Mouse (Mus musculus) forebrain, embryonic 16.5 days (tissue): Measurements from ENCODE around the gene Zc3h10. TPM values are rescaled to one million over a fixed set of nuclear protein-coding genes. Genes with fewer than 3 reads are reported as not detected.
"Not testable (repeated sequence)": the region's sequence is repeated elsewhere in the genome, so short reads cannot be mapped to it uniquely, and the experiment has no call there.

Experiments used
- ATAC-seq: fragments of 200-750 bp; cut with Nextera tagmentation; 2 replicates; pipeline ENCODE4 v1.8.0; 2017; ENCODE audit warnings: mild to moderate bottlenecking, moderate library complexity
- H3K27ac ChIP-seq: fragments of 300-500 bp; sonication (generic); 2 replicates; pipeline ENCODE4 v1.5.1; 2014; ENCODE audit warnings: low read length, control low read depth
- H3K27me3 ChIP-seq: fragments of 300-500 bp; sonication (generic); replicated peaks from 2 replicates; pipeline ENCODE4 v1.6.1; 2014; ENCODE audit warnings: low read length; ENCODE audit not compliant: control insufficient read depth, insufficient read depth
- H3K36me3 ChIP-seq: fragments of 300-500 bp; sonication (generic); 2 replicates; pipeline ENCODE4 v1.6.1; 2014; ENCODE audit not compliant: control insufficient read depth, insufficient read depth
- H3K4me1 ChIP-seq: fragments of 300-500 bp; sonication (generic); replicated peaks from 2 replicates; pipeline ENCODE4 v1.6.1; 2014; ENCODE audit warnings: low read length; ENCODE audit not compliant: control insufficient read depth, insufficient read depth
- H3K4me2 ChIP-seq: fragments of 300-500 bp; sonication (generic); 2 replicates; pipeline ENCODE4 v1.6.1; 2014; ENCODE audit warnings: mild to moderate bottlenecking, low read length, control low read depth
- H3K4me3 ChIP-seq: fragments of 300-500 bp; sonication (generic); replicated peaks from 2 replicates; pipeline ENCODE4 v1.5.1; 2014; ENCODE audit warnings: mild to moderate bottlenecking, low read length, control low read depth
- H3K9ac ChIP-seq: fragments of 300-500 bp; sonication (generic); replicated peaks from 2 replicates; pipeline ENCODE4 v1.6.1; 2014; ENCODE audit warnings: low read depth, low read length, control low read depth
- H3K9me3 ChIP-seq: fragments of 300-500 bp; sonication (generic); 2 replicates; pipeline ENCODE4 v1.6.1; 2016; ENCODE audit warnings: low read length; ENCODE audit not compliant: control insufficient read depth
- WGBS: fragments of 180-500 bp; shearing (Covaris S2); extraction: QIAGEN DNeasy Blood & Tissue Kit; methylation state at CpG from one replicate; pipeline ENCODE4 v1.1.7; 2014; 5-methylcytosine and 5-hydroxymethylcytosine counted together
- polyA plus RNA-seq: library from polyadenylated mRNA; unstranded; fragments of >200 nt; fragmentation: Nextera tagmentation; extraction: Ambion mirVana; gene quantifications from 2 replicates; pipeline ENCODE4 v1.2.1, GENCODE M21; 2015

Gene Zc3h10
- polyA plus RNA-seq, 1 experiment from 2014 or later = 20.9 TPM

GRCm38 (mm10) chr10:128495903-128496302 lies 51.7 kb downstream of the Zc3h10 start:
- H3K27ac ChIP-seq = no peak overlapping the region
- 76% methylated on average over 4 of the region's 4 CpGs for WGBS

GRCm38 (mm10) chr10:128495270-128495669 lies 52.3 kb downstream of the Zc3h10 start:
- ATAC-seq = no peak
- Histone ChIP-seq H3K4me2 (no peak overlapping the region; the same call in 1 of the 2 replicates), H3K4me3 (no peak overlapping the region)

More at GRCm38 (mm10) chr10:128495903-128496302, 51.7 kb downstream of the Zc3h10 start:
- Histone ChIP-seq H3K4me3 (no peak overlapping the region), H3K36me3 (no peaks in the 10 kb centered on the region), H3K9me3 (no peaks in the 10 kb centered on the region), H3K9ac (no peak overlapping the region), H3K4me2 (no peak overlapping the region), H3K27me3 (no peaks in the 10 kb centered on the region), H3K4me1 (peaks cover 45% of the 10 kb centered on the region)
- ATAC-seq = no peak

GRCm38 (mm10) chr10:128494667-128495245 lies 52.8 kb downstream of the Zc3h10 start:
- peaks cover 45% of the 10 kb centered on the region for H3K4me1 ChIP-seq

More at GRCm38 (mm10) chr10:128495270-128495669, 52.3 kb downstream of the Zc3h10 start:
- Histone ChIP-seq H3K27ac (no peak overlapping the region), H3K9ac (no peak overlapping the region), H3K4me1 (peaks cover 45% of the 10 kb centered on the region), H3K36me3 (peaks cover 1% of the 10 kb centered on the region), H3K27me3 (no peaks in the 10 kb centered on the region), H3K9me3 (no peaks in the 10 kb centered on the region)
- WGBS = 81% methylated on average over 2 of the region's 2 CpGs

GRCm38 (mm10) chr10:128493695-128494666 lies 53.6 kb downstream of the Zc3h10 start, which contains the start of gene Myl6:
Gene Myl6, minus strand, starts transcription at chr10:128494145.
- peaks cover 40% of the 10 kb centered on the region for H3K4me1 ChIP-seq
- no peaks in the 10 kb centered on the region for H3K9me3 ChIP-seq
- peaks cover 11% of the 10 kb centered on the region for H3K36me3 ChIP-seq
- peak within 1 kb of the TSS; percentile 96 for H3K27ac ChIP-seq
- peak within 1 kb of the TSS; percentile 91 for H3K4me2 ChIP-seq
- peak; percentile 93 for ATAC-seq
- peak within 1 kb of the TSS; percentile 84 for H3K4me3 ChIP-seq
- WGBS = under 1% methylated on average over 45 of the region's 45 CpGs
- H3K27me3 ChIP-seq = no peaks in the 10 kb centered on the region
- H3K9ac ChIP-seq = peak within 1 kb of the TSS; percentile 78

More at GRCm38 (mm10) chr10:128494667-128495245, 52.8 kb downstream of the Zc3h10 start:
- Histone ChIP-seq H3K4me2 (peak overlapping the region; percentile 91), H3K27me3 (no peaks in the 10 kb centered on the region), H3K27ac (peak overlapping the region; percentile 84), H3K4me3 (peak overlapping the region; percentile 84), H3K9ac (peak overlapping the region; percentile 78), H3K36me3 (peaks cover 5% of the 10 kb centered on the region), H3K9me3 (no peaks in the 10 kb centered on the region)
- ATAC-seq = no peak
- 59% methylated on average over 11 of the region's 11 CpGs for WGBS

GRCm38 (mm10) chr10:128493319-128493694 lies 54.3 kb downstream of the Zc3h10 start:
- WGBS = 0% methylated on average over 12 of the region's 12 CpGs
- no peak; the same call in none of the 2 replicates for ATAC-seq
- peak overlapping the region; percentile 78 for H3K9ac ChIP-seq

GRCm38 (mm10) chr10:128492633-128493311 lies 54.8 kb downstream of the Zc3h10 start:
- WGBS = 25% methylated on average over 12 of the region's 12 CpGs
- Histone ChIP-seq H3K4me2 (peak overlapping the region; percentile 91), H3K9ac (peak overlapping the region; percentile 78), H3K36me3 (peaks cover 20% of the 10 kb centered on the region), H3K4me3 (peak overlapping the region; percentile 84), H3K27ac (peak overlapping the region; percentile 96), H3K4me1 (peaks cover 34% of the 10 kb centered on the region), H3K27me3 (no peaks in the 10 kb centered on the region), H3K9me3 (no peaks in the 10 kb centered on the region)
- peak; percentile 7; the same call in 1 of the 2 replicates for ATAC-seq

More at GRCm38 (mm10) chr10:128493319-128493694, 54.3 kb downstream of the Zc3h10 start:
- peak overlapping the region; percentile 96 for H3K27ac ChIP-seq
- H3K4me2 ChIP-seq = peak overlapping the region; percentile 91
- H3K36me3 ChIP-seq = peaks cover 18% of the 10 kb centered on the region
- H3K9me3 ChIP-seq = no peaks in the 10 kb centered on the region
- H3K27me3 ChIP-seq = no peaks in the 10 kb centered on the region
- H3K4me1 ChIP-seq = peaks cover 39% of the 10 kb centered on the region
- peak overlapping the region; percentile 84 for H3K4me3 ChIP-seq

GRCm38 (mm10) chr10:128492051-128492450 lies 55.5 kb downstream of the Zc3h10 start:
- H3K4me2 ChIP-seq = peak overlapping the region; percentile 91
- not testable (repeated sequence) for ATAC-seq, H3K27ac ChIP-seq, H3K9me3 ChIP-seq, H3K27me3 ChIP-seq
- H3K9ac ChIP-seq = peak overlapping the region; percentile 78; the same call in 1 of the 2 replicates
- H3K4me1 ChIP-seq = peaks cover 28% of the 10 kb centered on the region
- WGBS = 84% methylated on average over 8 of the region's 8 CpGs
- H3K4me3 ChIP-seq = peak overlapping the region; percentile 84
- H3K36me3 ChIP-seq = peaks cover 28% of the 10 kb centered on the region
